Mouse (Mus musculus) ES-E14 (cell line): ENCODE measurements around the gene Atp6v0b. TPM values are rescaled to one million over a fixed set of nuclear protein-coding genes. Genes with fewer than 3 reads are reported as not detected.

ENCODE experiments used
- DNase-seq: peaks from one replicate; pipeline ENCODE4 v3.0.0-alpha.2; 2013; ENCODE audit warnings: low read depth, low spot score
- H3K27ac ChIP-seq: 2 replicates; pipeline ENCODE4 v1.5.1; 2012; ENCODE audit warnings: low read depth, mild to moderate bottlenecking, low read length, moderate library complexity, mixed read lengths; ENCODE audit not compliant: poor library complexity, insufficient read depth, severe bottlenecking
- H3K36me3 ChIP-seq: 2 replicates; pipeline ENCODE4 v1.6.1; 2012; ENCODE audit warnings: mild to moderate bottlenecking, low read length, moderate library complexity, mixed read lengths; ENCODE audit not compliant: control insufficient read depth, poor library complexity, insufficient read depth, severe bottlenecking
- H3K4me1 ChIP-seq, 2 experiments: fragments of 150-350 bp in 1 of 2; sonication (generic) in 1 of 2; 2 replicates each; pipeline ENCODE4 v1.6.1; 2012; ENCODE audit warnings: low read length in 2 of 2, mild to moderate bottlenecking in 1 of 2, mixed read lengths in 1 of 2; ENCODE audit not compliant: control insufficient read depth in 2 of 2, insufficient read depth in 2 of 2, poor library complexity in 1 of 2
- H3K4me3 ChIP-seq, 2 experiments: fragments of 150-350 bp in 1 of 2; sonication (generic) in 1 of 2; 2 replicates each; pipeline ENCODE4 v1.5.1; 2012; ENCODE audit warnings: low read length in 2 of 2, low read depth in 1 of 2, mild to moderate bottlenecking in 1 of 2, mixed read lengths in 1 of 2; ENCODE audit not compliant: insufficient read depth in 1 of 2, poor library complexity in 1 of 2, severe bottlenecking in 1 of 2
- H3K9ac ChIP-seq: 2 replicates; pipeline ENCODE4 v1.6.1; 2012; ENCODE audit warnings: low read depth, mild to moderate bottlenecking, low read length, mixed read lengths; ENCODE audit not compliant: poor library complexity, insufficient read depth, severe bottlenecking
- H3K9me3 ChIP-seq: fragments of 150-350 bp; sonication (generic); 2 replicates; pipeline ENCODE4 v1.6.1; 2012; ENCODE audit warnings: low read depth, mild to moderate bottlenecking, low read length; ENCODE audit not compliant: control insufficient read depth, insufficient read depth
- CHD2 ChIP-seq: IDR thresholded peaks from 2 replicates; pipeline ENCODE4 v1.6.1; 2014; ENCODE audit warnings: mild to moderate bottlenecking, low read depth, low read length, inconsistent platforms
- HCFC1 ChIP-seq: IDR thresholded peaks from 2 replicates; pipeline ENCODE4 v1.6.1; 2012; ENCODE audit warnings: low read length, inconsistent platforms, borderline replicate concordance; ENCODE audit not compliant: insufficient read depth
- MAFK ChIP-seq: IDR thresholded peaks from 2 replicates; pipeline ENCODE4 v1.6.1; 2014; ENCODE audit warnings: mild to moderate bottlenecking, low read depth, low read length, inconsistent platforms; ENCODE audit not compliant: insufficient read depth
- ZC3H11A ChIP-seq: IDR thresholded peaks from 2 replicates; pipeline ENCODE4 v1.6.1; 2012; ENCODE audit warnings: low read depth, mild to moderate bottlenecking, inconsistent platforms, low read length, borderline replicate concordance
- ZNF384 ChIP-seq: IDR thresholded peaks from 2 replicates; pipeline ENCODE4 v1.6.1; 2012; ENCODE audit warnings: low read depth, low read length, inconsistent platforms
- in situ Hi-C, 2 experiments: fragments of 600-800 bp; cut with MboI; formaldehyde crosslinking; loops; one replicate each; pipeline ENCODE4 v1.15.1; 2025; ENCODE audit warnings: low sequenced_read_pairs in 2 of 2, inconsistent platforms in 1 of 2; ENCODE audit not compliant: unreplicated experiment in 2 of 2
- total RNA-seq: library from RNA; depleted of rRNA; stranded (reverse); fragments of 300-350 nt; gene quantifications from 2 replicates; pipeline ENCODE4 v1.2.3, GENCODE M21; 2012

Atp6v0b gene
- total RNA-seq, 1 experiment = 267 TPM

DNA sequence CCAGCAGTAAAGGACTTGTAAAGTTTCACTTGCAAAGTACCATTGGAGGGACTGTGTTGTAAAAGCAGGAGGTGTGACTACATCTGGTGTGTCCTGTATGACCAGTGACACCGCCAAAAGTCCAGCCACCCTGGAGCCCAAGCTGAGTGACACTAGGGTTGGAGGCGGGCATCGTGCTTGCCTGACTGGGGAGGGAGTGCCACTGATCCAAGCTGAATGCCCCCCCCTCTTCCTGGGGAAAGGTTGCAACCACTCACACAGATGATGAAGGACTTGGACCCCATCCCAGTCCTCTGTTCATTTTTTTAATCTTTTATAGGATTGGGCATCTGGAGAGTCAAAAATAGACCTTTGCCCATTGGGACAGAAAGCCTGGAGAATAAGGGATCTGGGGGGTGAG is 45.6 kb downstream of the Atp6v0b start:
- in situ Hi-C loops = loop anchor here in 1 of 2 experiments (25.0 kb wide), 1 partner anchor 246 kb away; no protein-coding TSS in a partner anchor
- Histone ChIP-seq H3K9me3 (no peaks in the 10 kb centered on the region), H3K4me1 (peaks cover 0 to 2% of the 10 kb centered on the region in 2 experiments; a peak in 1 of 4 replicates), H3K9ac (no peak overlapping the region), H3K27ac (no peak overlapping the region), H3K4me3 (no peak overlapping the region), H3K36me3 (peaks cover 14% of the 10 kb centered on the region; the same call in 1 of the 2 replicates)
- no peak for TF ChIP-seq ZC3H11A
- no peak for DNase-seq

DNA sequence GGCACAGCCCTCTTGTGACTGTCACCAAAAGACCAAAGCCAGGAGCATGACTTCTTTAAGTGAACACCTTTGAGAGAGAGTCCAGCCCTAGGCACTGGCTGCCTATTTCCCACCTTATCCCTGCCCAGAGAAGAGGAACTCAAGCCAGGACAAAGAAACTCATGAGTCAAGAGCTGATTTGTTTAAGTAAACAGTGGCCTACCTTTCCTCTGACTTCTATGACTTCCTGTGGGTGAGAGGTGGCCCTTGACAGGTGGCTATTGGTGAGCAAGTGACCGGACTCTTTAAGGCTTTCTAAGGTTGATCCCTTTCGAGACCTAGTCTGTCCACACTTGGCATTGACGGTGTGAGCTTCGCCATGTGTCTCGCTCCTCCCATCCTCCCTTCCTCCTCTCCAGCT is 46.3 kb downstream of the Atp6v0b start:
- Histone ChIP-seq H3K4me1 (peaks cover 0 to 2% of the 10 kb centered on the region in 2 experiments; a peak in 1 of 4 replicates), H3K4me3 (no peak overlapping the region), H3K9ac (no peak overlapping the region), H3K36me3 (peaks cover 11% of the 10 kb centered on the region; the same call in 1 of the 2 replicates), H3K9me3 (no peaks in the 10 kb centered on the region), H3K27ac (no peak overlapping the region)
- in situ Hi-C loops = loop anchor here in 1 of 2 experiments (25.0 kb wide), 1 partner anchor 246 kb away; no protein-coding TSS in a partner anchor
- DNase-seq = no peak
- no peak for TF ChIP-seq HCFC1

- DNase-seq = no peak
Observed at GRCm38 (mm10) chr4:117839366-117839765, 47.8 kb downstream of the Atp6v0b start.

GRCm38 (mm10) chr4:117837271-117837670 is 49.9 kb downstream of the Atp6v0b start:
- Histone ChIP-seq H3K9ac (no peak overlapping the region), H3K4me3 (no peak overlapping the region), H3K9me3 (no peaks in the 10 kb centered on the region), H3K36me3 (no peaks in the 10 kb centered on the region), H3K4me1 (peaks cover 0 to 6% of the 10 kb centered on the region in 2 experiments; a peak in 1 of 4 replicates), H3K27ac (no peak overlapping the region)
- in situ Hi-C loops = loop anchor here in 1 of 2 experiments (25.0 kb wide), 1 partner anchor 250 kb away; no protein-coding TSS in a partner anchor
- DNase-seq = no peak
- TF ChIP-seq MAFK (no peak), CHD2 (no peak), HCFC1 (no peak), ZNF384 (no peak), ZC3H11A (no peak)

More at GRCm38 (mm10) chr4:117839366-117839765, 47.8 kb downstream of the Atp6v0b start:
- no peaks in the 10 kb centered on the region for H3K9me3 ChIP-seq
- H3K36me3 ChIP-seq = peaks cover 4% of the 10 kb centered on the region; the same call in 1 of the 2 replicates
- in situ Hi-C loops = loop anchor here in 1 of 2 experiments (25.0 kb wide), 1 partner anchor 248 kb away; no protein-coding TSS in a partner anchor
- H3K9ac ChIP-seq = no peak overlapping the region
- no peak overlapping the region for H3K4me3 ChIP-seq
- no peak overlapping the region for H3K27ac ChIP-seq
- peaks cover 0 to 4% of the 10 kb centered on the region in 2 experiments; a peak in 1 of 4 replicates for H3K4me1 ChIP-seq
- TF ChIP-seq CHD2 = no peak

- in situ Hi-C loops = loop anchor here in 1 of 2 experiments (25.0 kb wide), 1 partner anchor 251 kb away; no protein-coding TSS in a partner anchor
- no peak for TF ChIP-seq HCFC1
- no peak for TF ChIP-seq CHD2
- no peak for TF ChIP-seq ZNF384
- no peak for TF ChIP-seq MAFK
- no peak for TF ChIP-seq ZC3H11A
- peak overlapping the region; percentile 88 for H3K9ac ChIP-seq
- H3K27ac ChIP-seq = no peak overlapping the region
- H3K9me3 ChIP-seq = no peaks in the 10 kb centered on the region
- peak overlapping the region; percentile 79 to 83 for H3K4me3 ChIP-seq
- peak; percentile 87 for DNase-seq
- no peaks in the 10 kb centered on the region for H3K36me3 ChIP-seq
- peaks cover 0 to 10% of the 10 kb centered on the region in 2 experiments; a peak in 1 of 4 replicates for H3K4me1 ChIP-seq
Observed at GRCm38 (mm10) chr4:117836204-117836767, 50.8 kb downstream of the Atp6v0b start.
